In genomic region chr7:143978741-143979371, GRCm38 (mm10) we compare ENCODE assay signal across 8 mouse cellular contexts. TPM values are rescaled to one million over a fixed set of nuclear protein-coding genes. Genes with fewer than 3 reads are reported as not detected.
DNase-seq lines count a peak whose midpoint lies in the region; ATAC-seq and TF ChIP-seq lines count a peak whose summit lies in the region.

No protein-coding gene starts in this region.

- H3K27me3 ChIP-seq in lung, embryonic 14.5 days (ENCODE audit: insufficient read depth, low read length), result peaks cover 57% of the 10 kb centered on the region

- peak overlapping the region; percentile 73 for H3K4me2 ChIP-seq in lung, embryonic 14.5 days

- peak overlapping the region; percentile 52 for H3K9ac ChIP-seq in lung, embryonic 14.5 days

- peak; percentile 34 to 38 for DNase-seq in B cell, adult 2 months
- peak; percentile 31 to 52 for DNase-seq in adrenal gland, postnatal 4 days (ENCODE audit: low spot score in 2 of 2)
- DNase-seq in heart, postnatal 14 days, result peak; percentile 48 to 69
- DNase-seq in layer of hippocampus, adult 2 months (ENCODE audit: low spot score in 2 of 2), result peak; percentile 8 to 46
- peak; percentile 85 for DNase-seq in lung, embryonic 14.5 days
- peak; percentile 54 for DNase-seq in ovary, postnatal 14 days (ENCODE audit: low spot score)
- DNase-seq in thymus, postnatal 14 days, result peak; percentile 74

- ATAC-seq in erythroblast, adult 5-6 weeks (replicated peaks; ENCODE audit: low FRiP score, poor library complexity, severe bottlenecking), result 0 out of 2 replicates have a peak, but pooled peaks have one; percentile 51
- ATAC-seq in lung, embryonic 14.5 days (ENCODE audit: insufficient read depth), result peak; percentile 84

- no peaks in the 10 kb centered on the region for H3K9me3 ChIP-seq in lung, embryonic 14.5 days (ENCODE audit: low read depth, low read length)

- no peaks in the 10 kb centered on the region for H3K4me1 ChIP-seq in lung, embryonic 14.5 days (ENCODE audit: insufficient read depth)

- H3K36me3 ChIP-seq in lung, embryonic 14.5 days (ENCODE audit: insufficient read depth), result no peaks in the 10 kb centered on the region

- intact Hi-C loops in heart, postnatal 14 days (cut with DNase I), result no loop called here

- no peak overlapping the region for H3K27ac ChIP-seq in layer of hippocampus, adult 2 months
- H3K27ac ChIP-seq in lung, embryonic 14.5 days (ENCODE audit: low read depth), result peak overlapping the region; percentile 69

- peak; percentile 82 for TF ChIP-seq CTCF in layer of hippocampus, adult 2 months (conservative IDR thresholded peaks at IDR 0.05)
- peak; percentile 87 for TF ChIP-seq CTCF in lung, embryonic 14.5 days (IDR thresholded peaks at IDR 0.05; ENCODE audit: low read depth)

- under 1% methylated on average over 50 of the region's 50 CpGs for WGBS in lung, embryonic 14.5 days

- H3K4me3 ChIP-seq in layer of hippocampus, adult 2 months, result peak overlapping the region; percentile 47
- peak overlapping the region; percentile 46 for H3K4me3 ChIP-seq in lung, embryonic 14.5 days (ENCODE audit: low read depth, low read length)

RNA-seq across cellular contexts. Expression of gene Shank2, which starts 22.9 kb away (rescaled TPM):
- total RNA-seq in adrenal gland, postnatal 4 days (2021), result 10 to 100 TPM; 11.1 to 17.7 TPM
- total RNA-seq in erythroblast, adult 5-6 weeks (2015; ENCODE audit: low replicate concordance), result not detected in 2 replicates
- total RNA-seq in erythroblast, adult 5-6 weeks (2017; ENCODE audit: low replicate concordance), result not detected in 2 replicates
- total RNA-seq in heart, postnatal 14 days (2021), result under 1 TPM; 0.44 to 0.65 TPM
- 100 to 1,000 TPM; 133 to 138 TPM for total RNA-seq in layer of hippocampus, adult 2 months (2021)
- 2.1 and 2.2 TPM in 2 replicates for polyA plus RNA-seq in lung, embryonic 14.5 days (2014; fragmentation: Nextera tagmentation; extraction: Ambion mirVana)

Comparison
In these comparisons a context has a peak if more than half of its experiments do, and no peak if none do; other contexts are left out.
1. DNase-seq: peak in every context shown above with its lines; median percentile 85 in lung, embryonic 14.5 days; 74 in thymus, postnatal 14 days; 58 in heart, postnatal 14 days; 54 in ovary, postnatal 14 days; 42 in adrenal gland, postnatal 4 days; 36 in B cell, adult 2 months; 27 in layer of hippocampus, adult 2 months.
2. RNA of gene Shank2, which starts 22.9 kb away (total RNA-seq): 133 to 138 TPM in layer of hippocampus, adult 2 months and 11.1 to 17.7 TPM in adrenal gland, postnatal 4 days; 0.44 to 0.65 TPM in heart, postnatal 14 days and not detected in erythroblast, adult 5-6 weeks; every median in the first group is over 4 times any median in the second.